Mouse (Mus musculus) urinary bladder, postnatal 4 days (tissue): ENCODE measurements at regions not wholly inside any gene's neighbourhood (a gene's known extent, or its start where the extent isn't known, plus 50 kb on each side); places are given as distances from the start of the nearest gene placed in this dataset.

Source experiments
- DNase-seq, 2 experiments: peaks; one replicate each; pipeline ENCODE4 v3.0.0; 2021 to 2022; ENCODE audit warnings: low spot score in 2 of 2

- DNase-seq, result no peak
Observed at GRCm38 (mm10) chr15:67901191-67901601, 1400.5 kb upstream of the Lrrc6 start.

- DNase-seq, result no peak
Observed at GRCm38 (mm10) chr15:67899772-67900171, 1399.1 kb upstream of the Lrrc6 start.

DNA sequence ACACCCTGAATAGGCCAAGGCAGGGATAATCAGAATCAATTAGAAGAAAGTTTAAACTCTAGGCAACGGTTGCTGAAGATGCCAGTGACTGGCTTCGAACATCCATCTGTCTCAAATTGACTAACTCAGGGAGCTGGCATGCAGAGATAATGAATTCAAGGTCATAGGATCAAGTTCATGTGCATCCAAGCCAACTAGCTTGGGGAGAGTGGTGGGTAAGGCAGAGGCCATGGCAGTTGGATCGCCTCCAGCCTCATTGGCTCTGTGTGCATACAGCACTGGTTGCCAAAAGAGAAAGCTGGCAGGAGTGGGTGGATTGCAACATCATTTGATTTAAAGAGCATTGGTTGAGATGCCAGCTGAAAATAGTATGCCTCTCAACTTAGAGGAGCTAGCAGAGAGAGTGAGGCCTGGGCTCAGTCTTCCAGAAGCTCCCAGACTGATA, 1398.3 kb upstream of the Lrrc6 start:
- DNase-seq, result no peak

GRCm38 (mm10) chr15:67892066-67892465, 1391.4 kb upstream of the Lrrc6 start:
- DNase-seq, result no peak

GRCm38 (mm10) chr15:67890612-67891304, 1390.0 kb upstream of the Lrrc6 start:
- DNase-seq, result no peak

- no peak for DNase-seq
Observed at GRCm38 (mm10) chr15:67888548-67888947, 1387.8 kb upstream of the Lrrc6 start.

GRCm38 (mm10) chr15:67855291-67855690, 1354.6 kb upstream of the Lrrc6 start:
- DNase-seq, result no peak

GRCm38 (mm10) chr15:67850118-67850517, 1349.4 kb upstream of the Lrrc6 start:
- no peak for DNase-seq

- DNase-seq, result no peak
Observed at GRCm38 (mm10) chr15:67845707-67846106, 1345.0 kb upstream of the Lrrc6 start.

- no peak for DNase-seq
Observed at GRCm38 (mm10) chr15:67840671-67841070, 1340.0 kb upstream of the Lrrc6 start.

GRCm38 (mm10) chr15:67825796-67826484, 1325.2 kb upstream of the Lrrc6 start:
- DNase-seq, result no peak

- no peak for DNase-seq
Observed at GRCm38 (mm10) chr15:67823226-67823625, 1322.5 kb upstream of the Lrrc6 start.

DNA sequence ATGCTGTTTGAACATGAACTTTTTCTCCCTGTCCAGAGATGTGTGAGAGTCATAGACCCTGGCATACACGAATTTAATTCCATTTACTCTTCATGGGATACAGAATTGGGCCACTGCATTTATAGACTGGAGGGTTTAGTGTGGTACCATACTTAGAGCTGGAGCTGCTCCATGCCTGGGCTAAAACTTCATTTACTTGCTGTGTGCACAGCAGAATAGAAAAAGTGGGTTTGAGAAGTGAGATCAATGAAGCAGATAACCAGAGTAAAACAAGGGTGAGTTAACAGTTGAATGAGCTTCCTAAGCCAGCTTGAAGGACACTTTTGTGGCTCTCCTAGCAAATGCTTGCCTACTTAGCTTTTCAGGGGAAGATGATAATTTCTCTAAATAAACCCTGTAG, 1299.2 kb upstream of the Lrrc6 start:
- DNase-seq, result no peak

- DNase-seq, result no peak
Observed at GRCm38 (mm10) chr15:67795578-67795977, 1294.9 kb upstream of the Lrrc6 start.

- no peak for DNase-seq
Observed at GRCm38 (mm10) chr15:67792822-67793221, 1292.1 kb upstream of the Lrrc6 start.

DNA sequence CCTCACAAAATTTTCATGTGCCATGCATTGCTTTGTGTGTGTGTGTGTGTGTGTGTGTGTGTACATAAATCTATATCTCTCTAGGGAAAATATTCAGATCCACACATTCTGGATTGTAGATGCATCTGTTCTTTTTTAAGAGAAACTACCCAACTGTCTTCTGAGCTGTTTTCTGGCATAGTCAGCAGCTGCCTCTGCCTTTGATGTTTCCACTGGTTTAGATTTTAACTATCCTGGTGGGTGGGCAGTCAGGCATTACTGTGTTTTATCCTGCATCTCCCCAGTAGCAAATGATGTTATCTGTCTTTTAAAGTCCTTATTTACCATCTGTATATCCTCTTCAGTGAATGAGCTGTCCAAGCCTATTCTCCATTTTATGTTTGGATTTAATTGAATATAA, 1287.9 kb upstream of the Lrrc6 start:
- DNase-seq, result no peak

DNA sequence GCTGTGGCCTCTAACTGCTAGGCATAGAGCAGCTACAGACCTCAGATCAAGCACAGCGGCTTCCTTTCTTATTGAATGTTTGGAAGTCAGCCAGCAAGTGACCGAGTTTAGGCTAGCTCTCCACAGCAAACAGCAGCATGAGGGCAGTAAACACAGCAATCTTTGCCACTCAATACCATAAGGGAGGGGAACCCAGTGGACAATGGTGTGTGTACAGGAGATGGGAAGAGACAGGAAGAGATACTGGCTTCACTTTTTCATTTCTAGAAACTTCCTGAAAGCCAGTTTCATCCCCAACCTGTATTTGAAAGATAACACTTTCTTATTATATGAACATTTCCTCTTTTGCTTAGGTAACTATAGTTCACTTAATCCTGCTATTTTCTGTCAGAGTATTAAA, 1284.9 kb upstream of the Lrrc6 start:
- no peak for DNase-seq

DNA sequence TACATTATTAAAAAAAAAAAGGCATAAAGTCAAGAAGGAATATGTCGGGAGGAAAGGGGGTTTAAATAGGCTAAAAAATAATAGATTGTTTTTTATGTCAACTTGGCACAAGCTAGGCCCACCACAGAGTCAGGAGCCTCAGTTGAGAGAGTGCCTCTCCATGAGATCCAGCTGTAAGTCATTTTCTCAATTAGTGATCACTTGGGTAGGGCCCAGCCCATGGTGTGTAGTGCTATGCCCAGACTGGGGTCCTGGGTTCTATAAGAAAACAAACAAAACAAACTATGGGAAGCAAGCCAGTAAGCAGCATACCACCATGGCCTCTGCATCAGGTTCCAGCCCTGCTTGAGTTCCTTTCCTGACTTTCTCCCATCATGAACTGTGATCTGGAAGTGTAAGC, 1283.0 kb upstream of the Lrrc6 start:
- DNase-seq, result no peak

GRCm38 (mm10) chr15:67782505-67782904, 1281.8 kb upstream of the Lrrc6 start:
- no peak for DNase-seq

- no peak for DNase-seq
Observed at GRCm38 (mm10) chr15:67780856-67781255, 1280.1 kb upstream of the Lrrc6 start.

DNA sequence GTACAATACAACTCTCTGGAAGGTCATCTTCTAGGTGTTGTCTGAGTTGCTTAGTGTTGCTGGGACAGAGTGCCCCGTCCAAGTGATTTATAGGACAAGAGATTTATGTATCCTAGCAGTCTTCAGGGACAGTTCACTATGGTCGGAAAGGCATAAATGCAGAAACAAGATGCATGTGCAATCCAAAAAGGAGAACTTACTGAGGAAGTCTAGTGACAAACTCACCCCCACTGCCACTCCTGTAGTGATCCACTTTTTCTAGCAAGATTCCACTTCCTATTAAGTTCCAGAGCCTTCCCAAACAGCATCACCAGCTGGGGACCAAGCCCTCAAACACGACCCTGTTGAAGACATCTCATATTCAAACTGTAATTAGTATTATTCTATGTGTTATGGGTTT, 1266.9 kb upstream of the Lrrc6 start:
- no peak for DNase-seq

DNA sequence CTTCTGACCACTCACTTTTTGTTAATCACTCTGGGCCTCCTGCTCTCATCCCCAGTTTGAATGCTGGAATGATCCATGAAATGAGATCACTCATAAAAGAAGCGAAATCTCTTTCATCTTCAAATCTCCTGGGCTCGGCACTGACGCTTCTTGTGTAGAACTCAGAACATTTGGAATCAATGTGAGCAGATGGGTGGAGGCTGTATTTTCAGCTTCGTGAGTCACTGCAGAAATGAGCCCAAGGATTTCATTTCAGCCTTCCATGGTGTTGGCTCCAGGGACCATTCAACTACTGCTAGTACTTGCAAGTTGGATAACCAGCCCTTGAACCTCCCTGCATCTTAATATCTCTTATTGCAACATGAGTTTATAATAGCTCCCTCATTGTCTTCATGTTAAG, 1258.5 kb upstream of the Lrrc6 start:
- DNase-seq, result no peak

GRCm38 (mm10) chr15:67750582-67750981, 1249.9 kb upstream of the Lrrc6 start:
- DNase-seq, result no peak
